Mouse (Mus musculus) layer of hippocampus, adult 8-10 months (tissue): Measurements from ENCODE around the gene Paxx. TPM values are rescaled to one million over a fixed set of nuclear protein-coding genes. Genes with fewer than 3 reads are reported as not detected.

Experiments
- DNase-seq, 2 experiments: peaks; one replicate each; pipeline ENCODE4 v3.0.0; 2022; ENCODE audit warnings: low spot score in 2 of 2
- microRNA-seq, 2 experiments: library from miRNA; unstranded; fragments of <30 nt; microRNA quantifications; one replicate each; pipeline ENCODE4 v1.2.0; 2022
- total RNA-seq, 4 experiments: library from RNA; stranded (reverse); gene quantifications; 2 replicates each; pipeline ENCODE4 v1.2.4; 2022

Paxx gene
- total RNA-seq, 4 experiments from 2014 or later = 60.3 to 63.5 (median 61.8) TPM

DNA sequence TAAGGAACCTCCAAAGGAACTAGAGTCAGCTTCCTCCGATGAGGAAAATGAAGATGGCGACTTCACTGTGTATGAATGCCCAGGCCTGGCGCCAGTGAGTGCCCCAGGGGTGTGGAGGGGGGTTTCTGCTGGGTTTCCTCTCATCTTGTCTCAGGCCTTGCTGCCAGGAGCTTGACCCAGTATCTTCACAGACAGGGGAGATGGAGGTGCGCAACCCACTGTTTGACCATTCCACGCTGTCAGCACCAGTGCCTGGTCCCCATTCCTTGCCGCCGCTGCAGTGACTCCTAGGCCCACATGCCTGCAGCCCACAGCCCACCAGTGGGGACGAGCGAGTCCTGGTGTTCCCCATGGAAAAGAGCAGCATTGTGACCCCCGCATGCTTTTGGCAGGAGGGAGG lies 52.0 kb downstream of the Paxx start:
- no peak for DNase-seq

Small RNAs within 50 kb of the gene (microRNA-seq; reads per million reads assigned to microRNA genes)
- 7.7 to 18.7 reads per million in 2 experiments for gene Mir3087

Other genes with a start within 250 kb of the Paxx start
- gene Nelfb, start 249.6 kb downstream of the Paxx start, total RNA-seq = 10 to 100 TPM; 56.7 to 64.9 (median 64.0) TPM
- under 1 TPM in 2 of 4 experiments, not detected in 2; 0.27 to 0.29 TPM for gene Stpg3, start 246.5 kb downstream of the Paxx start, total RNA-seq
- gene Fam166a, start 242.3 kb downstream of the Paxx start, total RNA-seq = not detected
- gene Tubb4b, start 236.4 kb downstream of the Paxx start, total RNA-seq = 100 to 1,000 TPM; 303 to 348 (median 313) TPM
- not detected for gene Slc34a3, start 226.7 kb downstream of the Paxx start, total RNA-seq
- gene Rnf224, start 224.3 kb downstream of the Paxx start, total RNA-seq = not detected
- 100 to 1,000 TPM; 219 to 241 (median 229) TPM for gene Rnf208, start 218.8 kb downstream of the Paxx start, total RNA-seq
- not detected for gene Cysrt1, start 218.6 kb downstream of the Paxx start, total RNA-seq
- 1 to 10 TPM; 3.3 to 5.5 (median 4.4) TPM for gene AL732309.1, start 214.2 kb downstream of the Paxx start, total RNA-seq
- 10 to 100 TPM; 27.0 to 44.4 (median 33.9) TPM for gene Tmem203, start 205.7 kb downstream of the Paxx start, total RNA-seq
- 10 to 100 TPM; 19.9 to 27.8 (median 24.3) TPM for gene Tprn, start 198.5 kb downstream of the Paxx start, total RNA-seq
- gene Ssna1, start 188.7 kb downstream of the Paxx start, total RNA-seq = 10 to 100 TPM; 59.0 to 71.0 (median 64.3) TPM
- gene Anapc2, start 188.6 kb downstream of the Paxx start, total RNA-seq = 100 to 1,000 TPM in 2 of 4 experiments, 10 to 100 TPM in 2; 87.9 to 110 (median 99.0) TPM
- gene Tmem210, start 172.9 kb downstream of the Paxx start, total RNA-seq = not detected
- gene Lrrc26, start 171.2 kb downstream of the Paxx start, total RNA-seq = not detected
- 100 to 1,000 TPM; 366 to 436 (median 415) TPM for gene Grin1, start 141.9 kb downstream of the Paxx start, total RNA-seq
- gene Man1b1, start 128.8 kb downstream of the Paxx start, total RNA-seq = 10 to 100 TPM; 53.7 to 68.2 (median 59.6) TPM
- gene Dpp7, start 104.7 kb downstream of the Paxx start, total RNA-seq = 10 to 100 TPM; 38.9 to 52.9 (median 45.4) TPM
- gene Uap1l1, start 95.4 kb downstream of the Paxx start, total RNA-seq = 10 to 100 TPM; 12.0 to 28.7 (median 20.3) TPM
- 1 to 10 TPM; 2.4 to 4.6 (median 4.2) TPM for gene Sapcd2, start 88.8 kb downstream of the Paxx start, total RNA-seq
- 10 to 100 TPM; 14.6 to 20.7 (median 16.8) TPM for gene Entpd2, start 65.2 kb downstream of the Paxx start, total RNA-seq
- gene Npdc1, start 61.7 kb downstream of the Paxx start, total RNA-seq = 100 to 1,000 TPM; 390 to 435 (median 411) TPM
- under 1 TPM; 0.35 to 0.98 (median 0.44) TPM for gene Fut7, start 37.8 kb downstream of the Paxx start, total RNA-seq
- 100 to 1,000 TPM; 165 to 186 (median 183) TPM for gene Abca2, start 32.4 kb downstream of the Paxx start, total RNA-seq
- under 1 TPM in 2 of 4 experiments, not detected in 2; 0.43 to 0.92 TPM for gene Clic3, start 4.3 kb downstream of the Paxx start, total RNA-seq
- gene Ptgds, start 9.0 kb upstream of the Paxx start, total RNA-seq = 1,000 to 10,000 TPM in 3 of 4 experiments, 100 to 1,000 TPM in 1; 912 to 1,488 (median 1,209) TPM
- not detected for gene Lcn12, start 32.8 kb upstream of the Paxx start, total RNA-seq
- 100 to 1,000 TPM; 116 to 120 (median 118) TPM for gene Fbxw5, start 39.7 kb upstream of the Paxx start, total RNA-seq
- gene C8g, start 40.6 kb upstream of the Paxx start, total RNA-seq = 1 to 10 TPM in 3 of 4 experiments, under 1 TPM in 1; 0.77 to 1.4 (median 1.2) TPM
- 10 to 100 TPM; 10.1 to 12.1 (median 10.7) TPM for gene Traf2, start 85.8 kb upstream of the Paxx start, total RNA-seq
- gene Edf1, start 96.8 kb upstream of the Paxx start, total RNA-seq = 100 to 1,000 TPM; 124 to 203 (median 161) TPM
- gene Mamdc4, start 113.8 kb upstream of the Paxx start, total RNA-seq = 1 to 10 TPM in 3 of 4 experiments, under 1 TPM in 1; 0.96 to 3.8 (median 2.0) TPM
- 10 to 100 TPM; 64.6 to 76.6 (median 69.6) TPM for gene Phpt1, start 114.1 kb upstream of the Paxx start, total RNA-seq
- gene Ajm1, start 120.7 kb upstream of the Paxx start, total RNA-seq = 100 to 1,000 TPM in 1 of 4 experiments, 10 to 100 TPM in 3; 82.9 to 103 (median 92.4) TPM
- 100 to 1,000 TPM; 127 to 168 (median 150) TPM for gene Rabl6, start 147.4 kb upstream of the Paxx start, total RNA-seq
- not detected for gene Ccdc183, start 156.6 kb upstream of the Paxx start, total RNA-seq
- 10 to 100 TPM; 14.9 to 24.0 (median 16.6) TPM for gene Tmem141, start 160.9 kb upstream of the Paxx start, total RNA-seq
- gene Fcna, start 166.9 kb upstream of the Paxx start, total RNA-seq = under 1 TPM; 0.45 to 0.80 (median 0.64) TPM
- not detected for gene Lcn8, start 192.0 kb upstream of the Paxx start, total RNA-seq
- not detected for gene Lcn5, start 196.9 kb upstream of the Paxx start, total RNA-seq
- not detected for gene Lcn6, start 215.7 kb upstream of the Paxx start, total RNA-seq
- not detected for gene Lcn10, start 221.6 kb upstream of the Paxx start, total RNA-seq
- not detected for gene Obp2a, start 238.9 kb upstream of the Paxx start, total RNA-seq
- gene Bmyc, start 245.6 kb upstream of the Paxx start, total RNA-seq = 10 to 100 TPM; 72.4 to 98.0 (median 84.8) TPM